ENCODE assay signal across 20 mouse cellular contexts in the genomic region with DNA sequence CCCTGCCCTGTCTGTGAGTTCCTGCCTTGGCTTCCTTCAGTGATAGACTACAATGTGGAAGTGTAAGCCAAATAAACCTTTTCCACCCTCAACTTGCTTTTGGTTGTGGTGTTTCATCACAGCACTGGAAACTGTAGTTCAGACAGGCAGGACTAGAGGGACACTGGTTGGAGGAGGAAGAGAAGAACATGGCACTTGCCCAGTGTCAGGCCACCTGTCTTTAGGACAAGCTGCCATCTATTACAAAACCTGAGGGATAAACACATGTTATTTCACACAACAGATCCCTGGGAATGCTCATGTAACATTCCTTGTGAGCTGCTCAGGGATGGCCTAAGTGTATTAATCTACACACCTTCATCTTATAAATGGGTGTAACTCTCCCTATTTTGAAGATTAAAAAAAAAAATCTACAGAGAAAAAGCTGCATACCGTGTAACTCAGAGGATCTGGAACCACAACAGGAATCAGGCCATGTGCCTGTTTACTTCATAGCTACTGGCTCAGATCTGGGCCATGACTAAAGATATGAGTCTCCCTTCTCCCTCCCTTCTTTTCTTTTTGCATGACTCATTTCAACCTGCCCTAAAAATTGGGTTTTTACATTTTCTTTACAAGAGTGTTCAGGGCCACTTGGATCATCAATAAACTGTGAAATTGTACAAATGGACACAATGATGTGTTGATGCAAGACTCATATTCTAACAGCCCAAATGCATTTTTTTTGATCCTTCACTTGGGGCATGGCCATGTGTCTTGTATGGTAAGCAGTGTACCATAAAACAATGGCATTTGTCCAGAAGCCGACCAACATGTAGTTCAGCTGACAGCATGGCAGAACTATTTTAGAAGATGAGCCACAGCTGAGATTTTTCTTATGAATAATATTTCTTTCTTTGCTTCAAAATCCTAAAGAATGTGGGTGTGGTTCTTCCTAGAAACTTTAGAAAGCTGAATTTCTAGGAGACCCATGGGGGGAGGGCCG.
A peak's percentile ranks its signal among the peaks of the same experiment; 100 is the strongest.
DNase-seq lines count a peak whose midpoint lies in the region; TF ChIP-seq lines count a peak whose summit lies in the region.
"Had no signal": no experiment of that assay in that cellular context is flagged by ENCODE, and none has a peak within 500 bp of the region (broad histone marks: within the 10 kb centered on the region; RNA-seq: fewer than 3 reads in every experiment).

No protein-coding gene starts in this region.

- TF ChIP-seq POLR2A in cerebellum, adult 2 months (IDR thresholded peaks at IDR 0.05; ENCODE audit: borderline replicate concordance, insufficient read depth, low read length) = no peak

- H3K36me3 ChIP-seq in limb, embryonic 10.5 days = no peaks in the 10 kb centered on the region
- H3K36me3 ChIP-seq: embryonic facial prominence, embryonic 12.5 days; forebrain, embryonic 12.5 days; heart, embryonic 13.5 days; hindbrain, embryonic 12.5 days; intestine, embryonic 15.5 days had no signal

- no peaks in the 10 kb centered on the region for H3K27me3 ChIP-seq in cerebellum, adult 2 months (ENCODE audit: control insufficient read depth, insufficient read depth, low read length)
- no peaks in the 10 kb centered on the region for H3K27me3 ChIP-seq in limb, embryonic 10.5 days (ENCODE audit: low read depth, poor library complexity, severe bottlenecking)
- H3K27me3 ChIP-seq: embryonic facial prominence, embryonic 12.5 days; forebrain, embryonic 12.5 days; heart, embryonic 13.5 days; hindbrain, embryonic 12.5 days; intestine, embryonic 15.5 days had no signal

- DNase-seq in cerebellum, postnatal 10 days = peak; percentile 62 to 70
- DNase-seq in cerebellum, adult 2 months = no peak
- peak; percentile 71 for DNase-seq in heart, adult 11 months
- DNase-seq in heart, postnatal 36 days = no peak
- DNase-seq in 3134 (ENCODE audit: extremely low read depth, insufficient read length, low spot score) = peak; percentile 65
- peak; percentile 75 for DNase-seq in brain, adult 2 months (ENCODE audit: low read depth, low spot score)
- DNase-seq in limb, embryonic 10.5 days (ENCODE audit: low spot score) = no peak
- no peak for DNase-seq in kidney, postnatal 4 days
- DNase-seq: adrenal gland, postnatal 14 days; cerebellum, adult 9-10 months; gastrocnemius, adult 2 months; gastrocnemius, postnatal 25 days; heart, postnatal 4 days; kidney, adult 2 months had no signal

- no peak for TF ChIP-seq CTCF in cerebellum, adult 2 months (IDR thresholded peaks at IDR 0.05; ENCODE audit: borderline replicate concordance, insufficient read depth, low read depth, low read length)

- 0 out of 2 replicates have a peak, but pooled peaks cover 2% of the 10 kb centered on the region for H3K4me1 ChIP-seq in cerebellum, adult 2 months (ENCODE audit: control insufficient read depth, insufficient read depth, low read length)
- H3K4me1 ChIP-seq in limb, embryonic 10.5 days = no peaks in the 10 kb centered on the region
- H3K4me1 ChIP-seq: embryonic facial prominence, embryonic 12.5 days; forebrain, embryonic 12.5 days; hindbrain, embryonic 12.5 days; intestine, embryonic 15.5 days had no signal

- H3K27ac ChIP-seq in cerebellum, adult 2 months (ENCODE audit: insufficient read depth, low read length) = no peak overlapping the region
- no peak overlapping the region for H3K27ac ChIP-seq in limb, embryonic 10.5 days
- H3K27ac ChIP-seq: embryonic facial prominence, embryonic 12.5 days; forebrain, embryonic 12.5 days; gastrocnemius, adult 2 months; heart, embryonic 13.5 days; hindbrain, embryonic 12.5 days; hindbrain, postnatal 0 days; intestine, embryonic 15.5 days had no signal

- 48% methylated on average over 3 of the region's 3 CpGs for WGBS in cerebellum, adult 2 months
- WGBS in limb, embryonic 10.5 days = 94% methylated on average over 3 of the region's 3 CpGs

- intact Hi-C loops in heart, postnatal 36 days (cut with DNase I) = no loop called here

- H3K4me3 ChIP-seq in cerebellum, adult 2 months (replicated peaks; ENCODE audit: insufficient read depth, low read depth, low read length) = no peak overlapping the region
- H3K4me3 ChIP-seq in limb, embryonic 10.5 days = no peak overlapping the region
- H3K4me3 ChIP-seq: embryonic facial prominence, embryonic 12.5 days; forebrain, embryonic 12.5 days; gastrocnemius, adult 2 months; heart, embryonic 13.5 days; hindbrain, embryonic 12.5 days; intestine, embryonic 15.5 days had no signal

- no peaks in the 10 kb centered on the region for H3K9me3 ChIP-seq in limb, embryonic 10.5 days (replicated peaks)
- H3K9me3 ChIP-seq: embryonic facial prominence, embryonic 12.5 days; forebrain, embryonic 12.5 days; heart, embryonic 13.5 days; hindbrain, embryonic 12.5 days; intestine, embryonic 15.5 days had no signal

Comparison
In these comparisons a context has a peak if more than half of its experiments do, and no peak if none do; other contexts are left out.
1. DNase-seq: peak in cerebellum, postnatal 10 days (2 of 2), heart, adult 11 months (single experiment), 3134 (single experiment) and brain, adult 2 months (single experiment); none in cerebellum, adult 2 months (0 of 2), heart, postnatal 36 days (0 of 2), limb, embryonic 10.5 days (single experiment) and kidney, postnatal 4 days (0 of 2).